Mouse (Mus musculus): ENCODE measurements at regions not wholly inside any gene's neighbourhood (a gene's known extent, or its start where the extent isn't known, plus 50 kb on each side); places are given as distances from the start of the nearest gene placed in this dataset.

DNA sequence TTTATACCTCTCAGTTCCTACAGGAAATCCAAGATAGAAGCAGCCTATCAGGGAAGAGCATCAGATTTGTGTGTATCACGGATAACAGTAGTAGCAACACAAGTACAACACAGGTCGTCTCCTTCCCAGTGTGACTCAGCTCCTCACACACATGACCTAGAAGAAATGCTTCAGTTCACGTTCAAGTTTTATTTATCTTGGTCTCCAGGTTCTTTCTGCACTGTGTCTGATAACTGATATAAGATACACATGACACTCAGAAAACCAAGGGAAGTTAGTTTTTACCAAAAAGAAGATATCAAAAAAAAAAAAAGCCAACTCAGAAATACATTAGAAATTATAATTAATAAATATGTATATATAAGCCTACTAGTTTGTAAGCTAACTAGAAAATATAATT is 515.0 kb downstream of the Prdm13 start:
- Histone ChIP-seq H3K9ac (ENCODE audit: low read length) (no peak overlapping the region), H3K9me3 (replicated peaks; ENCODE audit: control insufficient read depth, low read length) (no peaks in the 10 kb centered on the region), H3K4me2 (ENCODE audit: low read length) (no peak overlapping the region), H3K27me3 (replicated peaks; ENCODE audit: control insufficient read depth, insufficient read depth, low read length) (no peaks in the 10 kb centered on the region), H3K27ac (ENCODE audit: low read depth, low read length) (no peak overlapping the region), H3K4me1 (ENCODE audit: control insufficient read depth, insufficient read depth, low read length) (no peaks in the 10 kb centered on the region), H3K36me3 (ENCODE audit: control insufficient read depth, insufficient read depth, low read length) (no peaks in the 10 kb centered on the region), H3K4me3 (ENCODE audit: low read depth, low read length) (no peak overlapping the region)
- WGBS = 93% methylated on average over 3 of the region's 3 CpGs
- DNase-seq (ENCODE audit: low spot score) (no peak), ATAC-seq (no peak)

DNA sequence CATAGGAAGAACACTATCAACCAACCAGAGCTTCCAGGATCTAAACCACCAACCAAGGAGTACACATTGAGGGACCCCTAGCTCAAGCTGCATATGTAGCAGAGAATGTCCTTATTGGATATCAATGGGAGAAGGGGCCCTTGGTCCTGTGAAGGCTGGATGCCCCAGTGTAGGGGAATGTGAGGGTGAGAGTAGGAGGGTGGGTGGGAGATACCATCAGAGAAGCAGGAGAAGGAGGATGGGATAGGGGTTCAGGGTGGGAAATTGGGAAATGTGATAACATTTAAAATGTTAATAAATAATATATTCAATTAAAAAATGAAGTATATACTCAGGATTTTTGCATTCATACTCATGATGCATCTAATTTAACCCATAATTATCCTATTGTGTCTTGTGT is 523.6 kb downstream of the Prdm13 start:
- no peaks in the 10 kb centered on the region for H3K36me3 ChIP-seq (ENCODE audit: control insufficient read depth, insufficient read depth, low read length)
- no peak overlapping the region for H3K4me2 ChIP-seq (ENCODE audit: low read length)
- no peak overlapping the region for H3K4me3 ChIP-seq (ENCODE audit: low read depth, low read length)
- H3K27ac ChIP-seq (ENCODE audit: low read depth, low read length) = no peak overlapping the region
- no peaks in the 10 kb centered on the region for H3K4me1 ChIP-seq (ENCODE audit: control insufficient read depth, insufficient read depth, low read length)
- H3K9ac ChIP-seq (ENCODE audit: low read length) = no peak overlapping the region
- H3K27me3 ChIP-seq (replicated peaks; ENCODE audit: control insufficient read depth, insufficient read depth, low read length) = no peaks in the 10 kb centered on the region
- ATAC-seq (no peak), DNase-seq (ENCODE audit: low spot score) (no peak)
- no peaks in the 10 kb centered on the region for H3K9me3 ChIP-seq (replicated peaks; ENCODE audit: control insufficient read depth, low read length)

DNA sequence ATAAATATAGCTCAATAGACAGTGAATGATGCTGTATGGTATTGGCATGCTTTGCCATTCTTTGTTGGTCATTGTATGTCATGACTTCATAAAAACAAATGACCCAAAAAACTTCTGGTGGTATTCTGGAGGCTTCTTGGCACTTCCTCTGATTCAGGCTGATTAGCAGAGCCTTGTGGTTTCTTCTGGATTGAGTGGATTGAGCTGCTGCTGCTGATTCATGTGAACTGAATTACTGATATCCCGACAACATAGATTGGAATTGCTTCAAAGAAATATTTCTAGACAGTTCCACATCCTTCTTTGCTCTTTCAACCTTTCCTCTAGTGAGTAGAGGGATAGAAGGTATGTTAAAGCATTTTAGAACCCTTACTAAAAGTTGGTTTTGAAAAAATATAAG is 559.9 kb downstream of the Prdm13 start:
- Histone ChIP-seq H3K9ac (ENCODE audit: low read length) (no peak overlapping the region), H3K4me2 (ENCODE audit: low read length) (no peak overlapping the region), H3K4me3 (ENCODE audit: low read depth, low read length) (no peak overlapping the region), H3K9me3 (replicated peaks; ENCODE audit: control insufficient read depth, low read length) (no peaks in the 10 kb centered on the region; the same call in 1 of the 2 replicates), H3K27me3 (replicated peaks; ENCODE audit: control insufficient read depth, insufficient read depth, low read length) (no peaks in the 10 kb centered on the region), H3K4me1 (ENCODE audit: control insufficient read depth, insufficient read depth, low read length) (no peaks in the 10 kb centered on the region), H3K36me3 (ENCODE audit: control insufficient read depth, insufficient read depth, low read length) (no peaks in the 10 kb centered on the region), H3K27ac (ENCODE audit: low read depth, low read length) (no peak overlapping the region)
- WGBS = 91% methylated on average over 1 of the region's 1 CpGs
- ATAC-seq (no peak), DNase-seq (ENCODE audit: low spot score) (no peak)

- Histone ChIP-seq H3K4me1 (ENCODE audit: control insufficient read depth, insufficient read depth, low read length) (no peaks in the 10 kb centered on the region), H3K27me3 (replicated peaks; ENCODE audit: control insufficient read depth, insufficient read depth, low read length) (no peaks in the 10 kb centered on the region), H3K27ac (ENCODE audit: low read depth, low read length) (no peak overlapping the region), H3K9me3 (replicated peaks; ENCODE audit: control insufficient read depth, low read length) (no peaks in the 10 kb centered on the region), H3K9ac (ENCODE audit: low read length) (no peak overlapping the region), H3K4me3 (ENCODE audit: low read depth, low read length) (no peak overlapping the region), H3K36me3 (ENCODE audit: control insufficient read depth, insufficient read depth, low read length) (no peaks in the 10 kb centered on the region), H3K4me2 (ENCODE audit: low read length) (no peak overlapping the region)
- peak; percentile 92 for ATAC-seq
- 45% methylated on average over 1 of the region's 1 CpGs for WGBS
- peak; percentile 59 for DNase-seq (ENCODE audit: low spot score)
Measured at GRCm38 (mm10) chr4:21095741-21096140, 590.0 kb downstream of the Prdm13 start.

DNA sequence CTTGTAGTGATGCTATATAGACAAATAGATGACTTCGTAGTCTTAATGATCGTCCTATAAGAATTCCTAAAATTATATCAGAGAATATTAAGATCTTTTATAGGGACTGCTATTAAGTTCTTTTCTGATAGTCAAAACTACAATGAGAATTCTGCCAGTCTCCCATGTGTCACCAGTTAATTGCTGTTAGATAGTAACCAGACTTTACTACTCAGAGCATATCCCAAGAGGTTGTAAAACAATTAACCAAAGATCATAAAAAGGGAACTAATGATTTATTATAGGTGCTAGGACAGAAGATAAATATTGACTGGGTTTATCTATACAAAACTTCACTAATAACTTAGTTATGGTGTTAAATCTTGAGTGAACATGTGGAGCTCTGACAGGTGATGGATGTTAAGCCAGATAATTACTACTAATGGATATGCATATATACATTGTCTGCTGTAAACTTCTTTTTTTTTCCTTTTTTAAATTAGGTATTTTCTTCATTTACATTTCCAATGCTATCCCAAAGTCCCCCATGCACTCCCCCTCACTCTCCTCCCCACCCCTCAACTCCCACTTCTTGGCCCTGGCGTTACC is 615.5 kb downstream of the Prdm13 start:
- Histone ChIP-seq H3K4me1 (ENCODE audit: control insufficient read depth, insufficient read depth, low read length) (no peaks in the 10 kb centered on the region), H3K27ac (ENCODE audit: low read depth, low read length) (no peak overlapping the region), H3K9me3 (replicated peaks; ENCODE audit: control insufficient read depth, low read length) (no peaks in the 10 kb centered on the region), H3K9ac (ENCODE audit: low read length) (no peak overlapping the region), H3K4me2 (ENCODE audit: low read length) (no peak overlapping the region), H3K27me3 (replicated peaks; ENCODE audit: control insufficient read depth, insufficient read depth, low read length) (no peaks in the 10 kb centered on the region), H3K36me3 (ENCODE audit: control insufficient read depth, insufficient read depth, low read length) (no peaks in the 10 kb centered on the region), H3K4me3 (ENCODE audit: low read depth, low read length) (no peak overlapping the region)
- 93% methylated on average over 3 of the region's 3 CpGs for WGBS
- ATAC-seq (no peak), DNase-seq (ENCODE audit: low spot score) (no peak)

Data from forebrain, embryonic 14.5 days (tissue).